Mouse (Mus musculus): ENCODE data around the gene Bcl6.

The Bcl6 gene

GRCm38 (mm10) chr16:23991846-23992580, 3.4 kb upstream of the Bcl6 start:
- in situ Hi-C loops (cut with MboI; ENCODE audit: unreplicated experiment in 2 of 2) = loop anchor here in 1 of 2 experiments (5.0 to 25.0 kb wide), 2 partner anchors 170 to 345 kb away; no protein-coding TSS in a partner anchor

DNA sequence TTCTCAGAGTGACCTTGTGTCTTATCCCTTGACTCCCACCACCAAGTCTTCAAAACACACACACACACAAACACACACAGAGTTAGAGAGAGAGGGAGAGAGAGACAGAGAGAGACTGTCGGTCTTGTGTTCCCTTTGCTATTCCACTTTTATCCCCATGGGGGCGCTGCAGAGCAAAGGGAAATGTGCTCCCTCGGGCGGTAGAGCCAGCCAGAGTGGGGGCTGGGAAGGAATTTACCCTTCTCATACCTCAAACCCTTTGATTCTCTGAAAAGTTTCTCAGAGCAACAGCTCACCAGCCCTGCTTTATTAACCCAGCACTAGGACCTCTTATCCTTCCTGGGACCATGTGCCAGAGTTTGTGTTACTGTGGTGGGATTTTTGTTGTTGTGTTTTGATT, 2.5 kb upstream of the Bcl6 start:
- in situ Hi-C loops (cut with MboI; ENCODE audit: unreplicated experiment in 2 of 2) = loop anchor here in 1 of 2 experiments (5.0 to 25.0 kb wide), 2 partner anchors 171 to 346 kb away; no protein-coding TSS in a partner anchor

GRCm38 (mm10) chr16:23990161-23990970, 1.7 kb upstream of the Bcl6 start:
- in situ Hi-C loops (cut with MboI; ENCODE audit: unreplicated experiment in 2 of 2) = loop anchor here in 1 of 2 experiments (5.0 to 25.0 kb wide), 2 partner anchors 172 to 347 kb away; no protein-coding TSS in a partner anchor

DNA sequence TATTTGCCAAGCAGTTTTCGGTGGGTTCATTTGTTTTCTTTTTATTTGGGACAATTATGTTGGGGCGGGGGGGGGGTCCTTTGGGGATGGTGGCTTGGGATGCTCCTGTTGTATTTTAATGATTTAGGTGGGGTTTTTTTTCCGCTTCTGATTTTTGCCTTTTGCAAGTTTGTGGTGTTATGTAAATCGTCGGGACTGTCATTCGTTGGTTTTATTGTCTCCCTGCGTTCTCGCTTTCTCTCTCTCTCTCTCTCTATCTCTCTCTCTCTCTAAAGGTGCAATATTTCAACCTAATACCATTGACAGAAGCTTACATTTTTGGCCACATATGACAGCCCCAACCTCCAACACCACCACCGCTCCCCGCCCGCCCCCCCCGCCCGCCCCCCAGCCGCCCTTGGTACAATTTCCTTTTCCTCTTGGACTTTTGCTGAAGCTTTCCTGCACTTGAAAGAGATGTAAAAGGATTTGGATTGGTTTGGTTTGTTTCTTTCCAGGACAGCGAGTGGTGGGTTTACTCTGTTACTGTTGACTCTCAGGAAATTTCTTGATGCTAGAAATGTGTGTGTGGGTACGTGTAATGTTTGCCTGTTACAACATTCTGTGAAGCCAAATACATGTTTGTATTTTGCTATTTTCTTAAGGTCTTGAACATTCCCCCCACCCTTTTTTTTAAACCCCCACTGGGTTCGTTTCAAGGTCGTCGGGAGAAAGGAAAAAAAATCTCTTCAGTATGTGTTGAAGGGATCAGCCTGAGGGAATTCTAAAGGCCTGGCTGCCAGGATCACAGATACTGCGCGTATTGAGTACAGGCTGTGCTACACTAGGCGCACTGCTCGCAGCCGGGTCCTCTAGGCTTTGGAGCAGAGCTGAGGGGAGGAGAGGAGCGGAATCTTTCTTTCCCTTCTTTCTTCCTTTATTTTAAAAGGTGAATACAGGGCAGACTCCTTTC, 833 bp upstream of the Bcl6 start:
- in situ Hi-C loops (cut with MboI; ENCODE audit: unreplicated experiment in 2 of 2) = loop anchor here (5.0 to 25.0 kb wide), 11 partner anchors 173 to 1188 kb away; partner anchors contain the start of gene Lpp (in 1 of the 2)

DNA sequence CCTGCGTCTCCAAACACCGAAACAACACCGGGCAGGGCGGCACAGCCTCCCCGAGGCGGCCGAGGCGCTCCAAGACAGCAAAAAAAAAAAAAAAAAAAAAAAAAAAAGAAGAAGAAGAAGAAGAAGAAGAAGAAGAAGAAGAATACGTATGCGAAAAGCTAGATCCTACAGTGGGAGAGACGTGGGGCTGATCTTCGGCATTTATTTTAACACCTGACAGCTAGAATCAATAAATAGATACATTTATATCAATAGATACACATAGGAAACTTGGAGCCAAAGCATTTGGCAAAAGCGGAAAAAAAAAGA, 541 bp downstream of the Bcl6 start:
- in situ Hi-C loops (cut with MboI; ENCODE audit: unreplicated experiment in 2 of 2) = loop anchor here (5.0 to 25.0 kb wide), 10 partner anchors 349 to 1189 kb away; partner anchors contain the start of gene Lpp (in 1 of the 2)

DNA sequence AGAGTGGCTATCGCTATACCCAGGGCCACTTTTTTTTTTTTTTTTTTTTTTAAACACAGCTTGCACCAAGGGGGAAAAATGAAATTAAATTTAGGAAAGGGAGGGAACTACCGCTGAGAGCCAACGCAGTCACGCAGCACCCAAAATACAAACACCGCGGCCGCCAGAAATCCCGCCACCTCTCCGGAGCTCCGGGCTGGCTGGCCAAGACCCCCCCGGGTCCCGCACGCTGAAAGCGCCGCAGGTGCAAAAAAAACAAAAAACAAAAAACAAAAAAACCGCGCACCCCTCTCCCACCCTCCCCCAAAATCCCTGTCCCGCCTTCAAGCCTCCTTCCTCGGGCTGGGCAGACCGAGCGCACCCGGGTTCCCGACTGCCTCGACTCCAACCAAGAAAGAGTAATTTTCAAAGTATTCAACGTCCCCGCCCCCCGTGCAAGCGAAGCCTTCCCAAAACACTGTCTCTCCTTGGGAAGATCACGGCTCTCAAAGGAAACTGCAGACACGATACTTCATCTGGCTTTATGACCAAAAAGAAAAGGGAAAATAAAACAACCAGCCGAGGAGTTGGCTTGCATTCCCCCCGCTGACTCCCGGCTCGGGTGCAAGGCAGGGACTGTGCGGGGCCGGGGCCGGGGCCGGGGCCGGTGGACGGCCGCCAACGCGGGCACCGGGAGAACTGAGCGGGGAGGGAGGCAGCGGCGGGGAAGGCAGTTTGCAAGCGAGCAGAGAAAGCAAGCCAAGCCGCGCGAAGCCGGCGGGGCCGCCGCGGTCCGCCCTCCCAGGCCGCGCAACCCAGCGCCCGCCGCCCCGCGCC, 1.1 kb downstream of the Bcl6 start:
- in situ Hi-C loops (cut with MboI; ENCODE audit: unreplicated experiment in 2 of 2) = loop anchor here (5.0 to 25.0 kb wide), 10 partner anchors 350 to 1190 kb away; partner anchors contain the start of gene Lpp (in 1 of the 2)

GRCm38 (mm10) chr16:23986871-23987270, 1.8 kb downstream of the Bcl6 start:
- in situ Hi-C loops (cut with MboI; ENCODE audit: unreplicated experiment in 2 of 2) = loop anchor here (5.0 to 25.0 kb wide), 10 partner anchors 350 to 1190 kb away; partner anchors contain the start of gene Lpp (in 1 of the 2)

- in situ Hi-C loops (cut with MboI; ENCODE audit: unreplicated experiment in 2 of 2) = loop anchor here (5.0 to 25.0 kb wide), 10 partner anchors 351 to 1191 kb away; partner anchors contain the start of gene Lpp (in 1 of the 2)
Measured at GRCm38 (mm10) chr16:23986176-23986575, 2.5 kb downstream of the Bcl6 start.

DNA sequence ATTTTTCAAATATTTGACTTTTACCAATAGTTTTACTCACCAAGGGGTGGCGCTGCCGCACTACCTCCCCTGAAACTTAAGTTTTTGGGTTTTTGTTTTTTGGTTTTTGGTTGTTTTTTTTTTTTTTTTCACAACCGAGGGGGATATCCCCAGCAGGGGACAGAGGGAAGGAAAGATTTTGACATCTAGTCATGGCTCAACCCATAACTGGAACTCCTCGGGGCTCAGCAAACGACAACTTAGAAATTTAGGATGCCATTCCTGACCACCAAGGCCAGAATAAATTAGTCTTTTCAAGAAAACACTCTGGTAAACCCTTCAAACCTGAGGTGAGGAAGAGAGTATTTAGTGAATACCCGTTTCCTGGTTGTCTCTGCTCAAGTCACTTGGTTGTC, 3.2 kb downstream of the Bcl6 start:
- in situ Hi-C loops (cut with MboI; ENCODE audit: unreplicated experiment in 2 of 2) = loop anchor here (5.0 to 25.0 kb wide), 10 partner anchors 352 to 1192 kb away; partner anchors contain the start of gene Lpp (in 1 of the 2)

GRCm38 (mm10) chr16:23984760-23985466, 3.7 kb downstream of the Bcl6 start:
- in situ Hi-C loops (cut with MboI; ENCODE audit: unreplicated experiment in 2 of 2) = loop anchor here (5.0 to 25.0 kb wide), 14 partner anchors 352 to 1977 kb away; partner anchors contain the start of gene Lpp (in 1 of the 2)

GRCm38 (mm10) chr16:23984183-23984582, 4.5 kb downstream of the Bcl6 start:
- in situ Hi-C loops (cut with MboI; ENCODE audit: unreplicated experiment in 2 of 2) = loop anchor here (5.0 to 25.0 kb wide), 10 partner anchors 353 to 1978 kb away; no protein-coding TSS in a partner anchor

GRCm38 (mm10) chr16:23982891-23983588, 5.6 kb downstream of the Bcl6 start:
- in situ Hi-C loops (cut with MboI; ENCODE audit: unreplicated experiment in 2 of 2) = loop anchor here (5.0 to 25.0 kb wide), 10 partner anchors 354 to 1979 kb away; no protein-coding TSS in a partner anchor

DNA sequence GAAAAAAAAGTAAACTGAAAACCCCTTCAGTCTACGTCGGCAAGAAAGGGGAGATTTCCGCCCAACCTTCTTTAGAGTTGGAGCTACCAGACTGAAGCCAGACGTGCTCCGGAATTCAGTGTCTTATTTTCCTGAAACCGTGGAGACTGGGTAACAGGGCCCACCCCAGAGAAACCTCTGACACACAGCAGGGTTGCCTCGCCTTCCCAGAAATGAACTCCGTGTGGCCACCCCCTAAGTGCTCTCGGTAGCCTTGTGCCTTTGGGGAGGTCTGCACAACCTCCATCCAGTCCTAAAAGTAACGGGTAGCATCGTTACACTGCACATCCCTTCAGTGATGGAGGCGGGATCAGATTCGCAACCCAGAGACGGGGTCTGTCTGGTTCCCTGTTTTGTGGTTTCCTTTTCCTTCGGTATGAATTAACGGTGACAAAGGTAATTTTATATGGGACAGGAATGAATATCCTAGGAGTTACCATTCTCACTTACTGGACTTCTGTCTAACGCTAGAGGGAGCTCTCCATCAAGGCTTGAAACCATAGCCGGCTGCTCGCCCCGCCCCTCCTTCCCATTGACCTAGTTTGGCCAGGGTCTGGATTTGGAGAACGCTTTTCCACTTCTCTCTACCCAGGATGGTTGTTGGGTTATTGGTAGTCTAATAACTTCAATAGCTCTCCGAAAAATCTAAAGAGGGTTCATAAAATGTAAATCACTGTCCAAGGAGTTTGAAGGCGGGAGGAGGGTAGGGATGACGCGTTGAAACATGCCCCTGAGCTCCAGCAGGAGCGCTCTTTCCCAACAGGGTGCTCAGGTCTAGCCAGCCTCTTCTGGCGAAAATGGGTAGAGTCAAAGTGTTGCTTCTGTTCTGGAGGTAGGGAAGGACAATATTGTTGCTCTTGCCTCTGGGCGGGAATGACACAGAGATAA, 6.5 kb downstream of the Bcl6 start:
- in situ Hi-C loops (cut with MboI; ENCODE audit: unreplicated experiment in 2 of 2) = loop anchor here (5.0 to 25.0 kb wide), 10 partner anchors 355 to 1980 kb away; no protein-coding TSS in a partner anchor

GRCm38 (mm10) chr16:23980991-23981720, 7.5 kb downstream of the Bcl6 start:
- in situ Hi-C loops (cut with MboI; ENCODE audit: unreplicated experiment in 2 of 2) = loop anchor here (5.0 to 25.0 kb wide), 10 partner anchors 356 to 1981 kb away; no protein-coding TSS in a partner anchor

DNA sequence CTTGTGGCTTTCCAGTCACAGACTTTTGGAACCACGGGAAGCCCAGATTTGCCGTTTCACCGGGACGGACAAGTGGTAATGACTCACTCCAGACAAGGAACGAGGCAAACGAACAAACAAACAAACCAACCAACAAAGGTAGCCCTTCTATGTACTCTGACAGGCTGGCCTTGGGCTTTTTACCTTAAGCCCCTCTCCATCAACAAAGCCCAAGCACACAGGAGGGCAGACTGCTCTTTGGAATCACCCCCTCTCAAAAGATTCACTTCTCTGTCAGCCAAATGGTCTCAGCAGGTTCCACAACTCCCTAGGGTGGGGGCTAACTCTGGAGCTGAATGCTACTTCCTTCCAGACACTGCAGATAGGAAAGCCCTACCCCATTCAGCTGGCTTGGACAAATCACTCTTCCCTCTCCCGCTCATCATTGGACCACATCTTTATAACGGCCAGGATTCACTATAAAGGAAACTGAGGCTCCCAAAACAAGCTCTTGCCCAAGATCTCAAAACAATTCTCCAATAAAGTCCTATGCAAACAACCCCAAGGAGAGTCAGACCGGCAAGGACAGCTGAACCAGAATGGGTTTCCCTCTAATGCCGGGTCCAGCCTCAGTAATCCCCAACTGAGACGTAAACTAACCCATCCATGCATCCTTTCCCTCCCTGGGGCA, 8.3 kb downstream of the Bcl6 start:
- in situ Hi-C loops (cut with MboI; ENCODE audit: unreplicated experiment in 2 of 2) = loop anchor here (5.0 to 25.0 kb wide), 10 partner anchors 357 to 1982 kb away; no protein-coding TSS in a partner anchor

Data from v-Abl transformed pro-B cells (cell line).